Mouse (Mus musculus): ENCODE results near the gene Trmt1l.
"Not testable (repeated sequence)": the region's sequence is repeated elsewhere in the genome, so short reads cannot be mapped to it uniquely, and the experiment has no call there.

The Trmt1l gene

DNA sequence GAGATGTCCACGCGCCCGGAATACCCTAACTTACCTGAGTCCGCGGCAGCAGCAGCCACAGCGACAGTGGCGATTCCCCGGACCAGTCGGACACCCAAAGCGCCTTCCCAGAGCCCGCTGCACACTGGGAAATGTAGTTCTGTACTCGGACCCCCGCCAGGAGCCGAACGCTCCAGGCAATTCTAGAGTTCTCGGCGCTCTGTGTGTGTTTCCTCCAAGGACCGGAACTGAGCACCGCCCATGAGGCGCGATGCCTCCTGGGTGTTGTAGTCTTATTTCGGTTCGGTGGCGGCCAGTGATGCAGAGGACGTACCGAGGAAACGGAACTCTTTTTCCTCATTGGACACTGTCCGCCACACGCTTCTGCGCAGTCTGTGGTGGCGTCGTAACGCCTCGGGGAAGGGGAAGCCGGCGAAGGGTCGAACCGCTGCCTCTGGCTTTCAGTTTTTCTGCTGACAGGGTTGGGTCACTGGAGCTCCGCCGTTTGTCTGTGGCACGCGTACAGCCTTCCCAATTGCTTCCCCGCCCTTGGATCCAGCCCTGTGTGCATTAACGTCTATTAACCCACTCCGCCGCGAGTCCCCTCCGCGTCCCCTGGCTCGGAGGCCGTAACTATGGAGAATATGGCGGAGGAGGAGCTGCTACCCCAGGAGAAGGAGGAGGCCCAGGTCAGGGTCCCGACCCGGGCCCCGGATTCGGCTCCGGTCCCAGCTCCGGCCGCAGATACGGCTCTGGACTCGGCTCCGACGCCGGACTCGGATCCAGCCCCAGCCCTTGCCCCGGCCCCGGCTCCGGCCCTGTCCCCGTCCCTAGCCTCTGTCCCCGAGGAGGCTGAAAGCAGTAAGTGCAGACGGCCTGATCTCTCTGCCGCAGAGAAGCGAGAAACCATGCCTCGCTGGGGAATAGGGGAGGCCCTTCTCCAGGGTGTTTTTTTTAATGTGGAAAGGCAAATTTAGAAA, at the start of gene Trmt1l, which contains the start of gene Swt1:
TSS of gene Trmt1l (plus strand) at position 280 of the 959 bp plus-strand sequence.
TSS of gene Swt1 (minus strand) at position 193 of the 959 bp plus-strand sequence.
- peak; percentile 98 for DNase-seq (ENCODE audit: low read depth, low spot score)

DNA sequence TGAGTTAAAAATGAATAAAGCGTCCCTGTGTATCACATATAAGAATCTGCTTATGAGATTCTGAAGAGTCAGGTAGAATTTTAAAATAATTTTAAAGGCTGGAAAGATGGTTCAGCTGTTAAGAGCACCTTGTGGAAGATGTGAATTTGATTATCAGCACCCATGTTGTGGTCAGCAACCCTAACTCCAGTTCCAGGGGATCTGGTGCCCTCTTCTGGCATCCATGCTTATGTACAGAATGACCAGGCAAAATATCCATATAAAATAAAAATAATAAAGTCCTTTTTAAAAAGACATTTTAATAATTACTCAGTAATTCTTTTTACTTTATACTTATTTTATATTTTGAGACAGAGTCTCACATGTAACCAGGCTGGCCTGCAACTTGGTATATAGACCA, 38.3 kb upstream of the Trmt1l start:
- no peak for DNase-seq (ENCODE audit: low read depth, low spot score)

DNA sequence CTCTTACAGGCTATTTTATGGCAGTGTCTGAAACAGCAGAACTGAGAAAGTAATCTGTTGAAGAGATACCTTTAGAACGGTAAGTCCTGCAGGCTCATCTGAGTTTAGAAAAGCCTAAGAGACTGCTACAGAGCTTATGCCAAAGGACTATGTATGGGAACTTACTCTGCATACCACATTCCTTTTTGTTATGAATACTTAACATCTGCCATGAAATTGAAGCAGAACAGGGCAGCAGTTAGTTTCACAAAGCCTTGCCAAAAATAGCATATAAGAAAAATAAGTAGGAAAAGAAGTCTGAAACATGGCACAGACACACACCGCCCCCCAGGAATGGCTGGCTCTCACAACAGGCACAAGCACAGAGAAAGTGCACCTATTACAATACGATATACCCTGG, 18.5 kb upstream of the Trmt1l start:
- no peak for DNase-seq (ENCODE audit: low read depth, low spot score)

DNA sequence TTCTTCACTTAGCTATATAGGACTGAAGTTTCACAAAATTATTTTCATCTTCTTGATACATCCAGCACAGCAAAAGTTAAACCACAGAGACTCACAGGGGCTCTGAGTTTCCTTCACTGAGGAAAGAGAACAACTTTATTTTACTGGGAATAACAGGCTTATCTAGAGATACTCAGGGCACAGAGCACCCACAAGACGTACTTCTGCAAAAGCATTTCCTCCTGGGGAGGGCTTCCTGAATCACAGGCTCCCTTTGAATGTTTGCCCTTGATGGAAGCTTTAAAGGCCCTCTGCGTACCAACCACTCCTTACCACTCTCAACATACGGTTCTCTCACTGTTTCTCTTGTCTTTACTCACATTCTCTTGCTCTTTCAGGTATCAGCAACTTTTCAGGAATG, 6.2 kb upstream of the Trmt1l start:
- no peak for DNase-seq (ENCODE audit: low read depth, low spot score)

DNA sequence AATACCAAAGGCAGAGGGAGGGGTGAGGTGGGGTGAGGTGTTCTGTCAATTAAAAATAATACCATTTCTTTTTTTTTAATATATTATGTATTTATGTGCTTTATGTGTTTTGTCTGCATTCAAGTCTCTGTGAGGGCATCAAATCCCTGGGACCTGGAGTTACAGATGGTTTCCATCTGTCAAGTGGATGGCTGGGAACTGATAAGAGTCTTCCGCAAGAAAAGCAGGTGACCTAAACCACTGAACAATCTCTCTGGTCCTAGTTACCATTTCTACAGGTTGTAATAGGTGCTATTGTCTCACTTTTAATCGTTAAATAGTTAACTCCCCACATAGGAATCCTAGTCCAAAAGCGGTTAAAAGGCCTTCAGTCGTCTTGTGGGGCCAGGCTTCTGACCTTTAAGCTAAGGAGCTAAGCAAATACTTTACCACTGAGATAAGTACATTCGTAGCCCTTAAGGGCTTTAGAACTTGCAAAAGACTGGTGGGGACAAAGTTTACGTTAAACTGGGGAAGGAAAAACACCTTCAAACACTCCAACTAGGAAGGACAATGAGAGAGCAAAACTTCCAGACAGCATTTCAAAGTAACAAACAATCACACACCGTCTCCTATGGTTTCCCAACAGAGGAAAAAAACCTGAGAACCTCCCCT, 1.3 kb upstream of the Trmt1l start:
- no peak for DNase-seq (ENCODE audit: low read depth, low spot score)

DNA sequence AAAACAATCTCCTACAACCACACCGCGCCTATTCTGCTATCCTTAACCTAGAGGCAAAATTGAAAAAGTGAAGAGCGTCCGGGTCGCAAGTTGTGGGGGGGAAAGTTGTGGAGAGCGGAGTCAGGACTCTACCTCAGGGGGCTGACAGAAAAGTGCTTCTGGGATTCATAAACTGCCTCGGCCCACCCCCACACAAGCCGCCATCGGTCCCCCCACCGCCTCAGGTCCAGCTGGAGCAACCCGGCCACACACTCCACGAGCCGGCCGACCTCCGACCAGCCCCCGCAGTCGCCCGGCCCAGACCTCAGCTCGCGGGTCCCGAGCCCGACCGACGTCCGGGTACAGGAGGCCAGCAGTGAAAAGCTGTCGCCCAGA, 467 bp upstream of the Trmt1l start:
- no peak for DNase-seq (ENCODE audit: low read depth, low spot score)

DNA sequence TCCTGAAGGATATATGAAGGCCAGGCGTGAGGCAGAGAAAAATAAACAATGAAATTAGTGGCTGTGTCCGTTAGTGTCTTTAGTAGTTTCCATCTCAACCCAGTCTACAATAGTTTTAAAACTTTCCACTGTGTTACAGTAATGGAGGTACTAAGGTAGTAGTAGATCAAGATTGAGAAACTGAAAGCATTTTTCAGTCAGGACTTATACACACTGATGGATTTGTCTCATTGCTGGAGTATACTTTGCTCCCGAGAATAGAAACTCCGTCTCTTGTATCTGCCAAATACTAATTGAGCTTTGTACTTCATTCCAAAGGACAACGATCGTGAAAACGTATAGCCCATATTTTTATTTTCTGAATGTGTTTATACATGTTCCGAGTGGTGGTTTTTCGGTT, 974 bp downstream of the Trmt1l start:
- no peak for DNase-seq (ENCODE audit: low read depth, low spot score)

DNA sequence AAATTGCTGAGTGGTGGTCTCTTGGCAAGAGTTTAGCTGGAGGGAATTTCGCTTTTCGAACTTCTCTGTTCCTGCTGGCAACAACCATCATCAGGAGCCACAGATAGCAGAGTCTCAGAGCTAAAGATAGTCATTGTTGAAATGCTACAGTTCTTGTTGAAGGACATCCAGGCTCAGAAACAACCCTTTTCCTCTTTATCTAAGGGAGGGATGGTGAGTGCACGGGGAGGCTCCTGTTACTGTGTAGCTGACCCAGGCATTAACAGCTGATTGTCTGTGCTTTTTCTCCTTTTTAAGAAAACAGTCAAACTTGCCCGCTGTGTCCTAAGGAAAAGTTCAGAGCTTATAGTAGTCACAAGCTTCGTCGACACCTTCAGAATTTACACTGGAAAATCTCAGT, 7.1 kb downstream of the Trmt1l start:
- no peak for DNase-seq (ENCODE audit: low read depth, low spot score)

DNA sequence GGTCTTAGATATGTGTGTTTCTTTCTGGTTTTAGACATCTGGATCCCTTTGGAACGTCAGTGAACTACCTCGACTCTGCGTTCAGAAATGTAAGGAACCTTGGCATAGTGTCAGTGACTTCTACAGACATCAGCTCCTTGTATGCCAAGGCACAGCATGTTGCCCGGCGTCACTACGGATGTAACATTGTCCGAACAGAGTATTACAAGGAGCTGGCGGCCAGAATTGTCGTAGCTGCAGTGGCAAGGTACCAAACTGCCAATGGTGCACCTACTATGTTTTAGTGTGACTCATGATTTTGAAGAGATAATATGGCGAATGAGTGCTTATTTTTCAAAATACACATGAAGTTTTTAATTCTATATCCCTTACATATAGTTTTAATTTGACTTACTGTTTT, 21.5 kb downstream of the Trmt1l start:
- DNase-seq (ENCODE audit: low read depth, low spot score), result no peak

DNA sequence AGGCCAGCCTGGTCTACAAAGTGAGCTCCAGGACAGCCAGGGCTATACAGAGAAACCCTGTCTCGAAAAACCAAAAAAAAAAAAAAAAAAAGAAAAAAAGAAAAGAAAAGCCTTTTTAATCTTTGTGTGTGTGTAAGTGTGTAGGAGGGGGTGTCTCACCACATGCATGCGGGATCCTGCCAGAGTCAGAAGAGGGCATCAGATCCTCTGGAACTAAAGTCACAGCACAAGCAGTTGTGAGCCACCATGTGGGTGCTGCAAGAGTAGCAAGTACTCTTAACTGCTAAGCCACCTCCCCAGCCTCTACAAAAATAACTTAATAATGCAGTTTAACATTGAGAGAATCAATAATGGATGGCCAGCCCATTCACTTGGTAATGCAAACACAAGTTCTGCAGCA, 22.5 kb downstream of the Trmt1l start:
- no peak for DNase-seq (ENCODE audit: low read depth, low spot score)

DNA sequence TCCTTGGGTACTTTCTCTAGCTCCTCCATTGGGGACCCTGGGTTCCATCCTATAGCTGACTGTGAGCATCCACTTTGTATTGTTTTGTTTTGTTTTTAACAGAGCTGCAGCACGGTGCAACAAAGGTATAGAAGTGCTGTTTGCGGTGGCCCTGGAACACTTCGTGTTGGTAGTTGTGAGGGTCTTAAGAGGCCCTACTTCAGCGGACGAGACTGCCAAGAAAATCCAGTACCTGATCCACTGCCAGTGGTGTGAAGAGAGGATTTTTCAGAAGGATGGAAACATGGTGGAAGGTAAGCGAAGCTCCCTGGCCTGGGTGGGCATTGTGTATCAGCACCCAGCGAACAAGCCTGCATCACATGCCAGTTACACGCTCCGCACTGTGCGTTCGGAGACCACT, 23.6 kb downstream of the Trmt1l start:
- DNase-seq (ENCODE audit: low read depth, low spot score), result no peak

DNA sequence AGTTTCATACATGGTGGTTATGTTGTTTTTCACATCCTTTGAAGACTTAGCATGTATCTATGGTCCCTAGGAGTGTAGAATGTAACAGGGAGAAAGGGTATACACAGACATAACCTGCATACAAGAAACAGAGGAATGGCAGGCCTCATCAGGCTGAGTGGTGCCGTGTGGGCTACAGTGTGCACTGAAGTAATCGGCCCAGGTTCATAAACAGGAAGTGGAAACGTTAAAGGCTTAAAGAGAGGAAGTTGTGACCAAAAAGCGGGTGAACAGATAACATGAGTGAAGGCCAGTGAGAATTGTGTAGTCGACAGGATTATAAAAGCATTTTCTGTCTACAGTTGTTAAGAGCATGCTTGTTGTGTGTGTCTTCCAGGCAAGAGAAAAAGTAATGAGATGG, 28.7 kb downstream of the Trmt1l start:
- DNase-seq (ENCODE audit: low read depth, low spot score), result no peak

DNA sequence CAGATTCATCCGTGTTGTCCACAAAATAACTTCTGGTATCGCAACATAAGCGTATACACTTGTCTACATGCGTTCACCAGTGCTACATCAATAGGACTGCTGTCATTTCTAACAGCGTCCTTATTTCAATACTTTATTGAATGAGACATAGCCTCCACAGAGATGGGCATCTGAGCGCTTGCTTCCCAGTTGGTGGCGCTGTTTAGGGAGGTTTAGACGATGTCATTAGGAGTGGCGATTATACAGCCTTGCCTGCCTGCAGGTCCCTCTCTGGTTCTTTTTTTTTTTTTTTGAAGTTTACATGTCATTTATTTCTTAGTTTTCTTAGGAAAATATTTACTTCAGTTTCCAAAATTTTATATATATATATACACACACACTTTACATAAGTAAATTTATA, 32.9 kb downstream of the Trmt1l start:
- DNase-seq (ENCODE audit: low read depth, low spot score), result no peak

DNA sequence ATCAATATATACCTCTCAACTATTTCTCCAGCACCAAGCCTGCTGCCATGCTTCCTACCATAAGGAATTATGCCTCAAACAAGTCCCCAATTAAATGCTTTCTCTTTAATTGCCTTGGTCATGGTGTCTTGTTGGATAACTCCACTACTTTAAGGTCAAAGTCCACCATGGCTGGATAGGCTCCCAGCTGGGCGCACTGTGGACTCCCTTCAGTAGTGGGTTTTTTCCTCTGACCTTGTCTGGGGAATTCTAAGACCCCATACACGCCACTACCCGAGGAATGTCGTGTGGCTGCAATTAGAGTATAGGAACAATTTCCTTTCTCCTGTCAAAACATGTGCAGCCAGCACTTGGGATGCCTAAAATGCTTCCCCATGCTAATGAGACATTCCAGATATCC, 36.6 kb downstream of the Trmt1l start:
- no peak for DNase-seq (ENCODE audit: low read depth, low spot score)

DNA sequence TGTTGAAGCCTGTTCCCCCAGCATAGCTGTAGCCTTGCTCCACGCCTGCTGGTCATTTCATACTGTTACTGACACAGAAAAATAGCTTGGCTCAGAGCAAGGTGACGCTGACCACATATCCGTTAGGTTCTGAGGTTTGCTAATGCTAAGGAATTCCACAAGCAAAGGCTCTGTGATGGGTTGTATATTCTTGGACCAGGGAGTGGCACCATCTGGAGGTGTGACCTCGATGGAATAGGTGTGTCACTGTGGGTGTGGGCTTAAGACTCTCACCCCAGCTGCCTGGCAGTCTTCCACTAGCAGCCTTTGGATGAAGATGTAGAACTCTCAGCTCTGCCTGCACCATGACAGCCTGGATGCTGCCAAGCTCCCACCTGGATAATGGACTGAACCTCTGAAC, 38.2 kb downstream of the Trmt1l start:
- DNase-seq (ENCODE audit: low read depth, low spot score), result no peak

DNA sequence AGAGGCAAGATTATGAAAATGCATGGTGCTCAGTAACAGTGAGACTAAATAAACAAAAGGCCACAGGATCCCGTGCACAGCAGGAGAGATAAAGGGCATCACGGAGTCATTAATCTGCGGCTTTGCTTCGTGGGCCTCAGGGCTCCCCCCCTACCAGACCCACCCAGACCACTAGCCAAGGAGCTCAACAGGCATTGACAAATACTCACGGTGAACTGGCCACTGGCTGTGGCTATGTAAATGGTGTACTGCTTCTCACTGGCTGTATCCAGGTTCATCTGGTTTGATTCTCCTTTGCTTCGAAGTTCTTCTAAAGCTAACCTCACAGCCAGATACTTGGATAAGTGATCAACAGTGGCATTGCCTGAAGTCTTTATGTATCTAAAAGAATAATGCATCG, 43.1 kb downstream of the Trmt1l start:
- DNase-seq (ENCODE audit: low read depth, low spot score), result no peak

DNA sequence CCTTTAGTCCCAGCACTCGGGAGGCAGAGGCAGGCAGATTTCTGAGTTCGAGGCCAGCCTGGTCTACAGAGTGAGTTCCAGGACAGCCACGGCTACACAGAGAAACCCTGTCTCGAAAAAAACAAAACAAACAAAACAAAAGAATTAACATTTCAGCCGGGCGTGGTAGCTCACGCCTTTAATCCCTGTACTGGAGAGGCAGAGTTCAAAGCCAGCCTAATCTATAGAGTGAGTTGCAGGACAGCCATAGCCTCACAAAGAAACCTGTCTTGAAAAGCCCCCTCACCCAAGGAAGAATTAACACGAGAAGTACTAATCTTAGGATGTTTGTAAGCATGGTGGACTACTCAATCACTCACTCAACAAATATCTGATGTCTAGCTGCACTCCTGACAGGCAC, 44.0 kb downstream of the Trmt1l start:
- not testable (repeated sequence) for DNase-seq (ENCODE audit: low read depth, low spot score)

DNA sequence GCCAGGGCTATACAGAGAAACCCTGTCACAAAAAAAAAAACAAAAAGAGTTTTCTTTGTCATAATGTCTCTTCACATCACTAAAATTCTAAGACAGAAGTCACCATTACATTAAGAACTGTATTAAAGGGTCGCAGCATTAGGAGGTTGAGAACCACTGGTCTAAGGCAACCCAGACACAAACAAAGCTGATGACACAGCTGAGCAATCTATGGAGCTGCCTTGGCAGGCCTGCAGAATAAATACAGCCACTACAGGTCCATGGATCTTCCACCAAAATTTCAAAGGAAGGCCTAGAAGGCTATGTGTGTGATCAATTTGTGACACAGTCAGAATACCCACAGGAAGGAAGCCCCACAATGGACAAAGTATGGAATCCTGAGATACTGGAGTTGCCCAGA, 54.2 kb downstream of the Trmt1l start:
- DNase-seq (ENCODE audit: low read depth, low spot score), result no peak

DNA sequence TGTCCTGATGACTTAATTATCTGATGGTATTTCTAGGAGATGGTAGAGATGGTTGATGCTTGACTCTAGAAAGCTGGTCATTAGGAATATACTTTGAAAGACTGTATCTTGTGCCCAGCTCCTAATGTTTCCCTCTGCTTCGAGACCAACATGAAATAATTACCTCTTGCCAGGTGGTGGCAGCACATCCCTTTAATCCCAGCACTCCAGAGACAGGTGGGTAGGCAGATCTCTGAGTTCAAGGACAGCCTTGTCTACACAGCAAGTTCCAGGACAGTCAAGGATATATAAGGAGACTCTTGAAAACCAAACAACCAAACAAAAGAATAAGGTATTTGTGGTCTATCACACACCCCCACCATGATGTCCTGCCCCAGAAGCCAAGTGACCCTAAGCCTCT, 55.2 kb downstream of the Trmt1l start:
- no peak for DNase-seq (ENCODE audit: low read depth, low spot score)

DNA sequence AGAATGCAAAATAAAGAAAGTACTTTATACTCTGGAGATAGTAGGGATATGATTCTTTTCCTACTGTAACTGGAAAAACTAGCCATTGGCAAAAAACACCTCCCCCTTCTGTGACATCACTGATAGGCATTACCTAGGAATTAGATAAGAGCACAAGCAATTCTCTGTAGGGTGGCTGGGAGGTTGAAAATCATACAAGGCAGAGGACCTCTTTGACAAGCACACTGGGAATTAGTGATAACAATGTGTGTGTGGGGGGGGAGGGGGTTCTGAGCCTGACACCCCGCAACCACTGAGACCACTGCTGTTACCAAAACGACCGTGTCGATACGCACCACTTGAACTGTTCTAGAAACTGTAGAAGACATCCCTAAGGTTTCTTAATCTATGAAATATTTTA, 56.4 kb downstream of the Trmt1l start:
- no peak for DNase-seq (ENCODE audit: low read depth, low spot score)

DNA sequence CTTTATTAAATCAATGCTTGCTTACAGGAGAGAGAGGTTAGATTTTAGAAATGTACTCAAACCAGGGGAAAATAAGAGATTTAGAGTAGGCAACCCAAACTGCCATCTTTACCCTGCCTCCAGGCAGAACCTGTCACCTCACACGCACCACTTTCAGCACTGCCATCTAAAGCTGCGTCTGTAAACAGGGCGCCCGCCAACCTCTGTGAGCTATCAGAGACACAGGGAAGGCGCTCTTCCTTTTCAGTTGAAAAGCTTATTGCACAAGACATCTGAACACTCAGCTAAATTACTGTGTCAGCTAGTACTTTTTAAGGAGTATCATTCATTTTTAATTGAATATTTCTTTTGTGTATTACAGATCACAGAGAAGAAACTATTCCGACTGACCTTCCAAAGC, 61.5 kb downstream of the Trmt1l start:
- no peak for DNase-seq (ENCODE audit: low read depth, low spot score)

DNA sequence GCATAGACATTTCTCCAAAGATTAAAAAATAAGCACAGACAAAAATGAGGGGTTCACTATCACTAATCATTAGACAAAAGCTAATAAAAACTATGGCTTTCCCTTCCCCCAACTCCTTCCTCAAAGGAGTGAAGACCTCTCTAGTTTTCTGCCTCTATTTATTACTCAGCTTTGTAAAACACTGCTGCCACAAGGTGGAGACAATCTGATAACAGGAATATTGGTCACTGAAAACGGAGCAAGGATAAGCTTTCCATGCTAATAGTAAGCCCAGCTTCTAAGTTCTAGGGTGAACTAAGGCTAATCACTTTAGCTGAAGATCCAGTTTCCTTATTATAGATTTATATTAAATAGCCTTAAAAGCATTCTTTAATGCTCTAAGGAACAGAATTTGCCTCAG, 64.1 kb downstream of the Trmt1l start:
- no peak for DNase-seq (ENCODE audit: low read depth, low spot score)

DNA sequence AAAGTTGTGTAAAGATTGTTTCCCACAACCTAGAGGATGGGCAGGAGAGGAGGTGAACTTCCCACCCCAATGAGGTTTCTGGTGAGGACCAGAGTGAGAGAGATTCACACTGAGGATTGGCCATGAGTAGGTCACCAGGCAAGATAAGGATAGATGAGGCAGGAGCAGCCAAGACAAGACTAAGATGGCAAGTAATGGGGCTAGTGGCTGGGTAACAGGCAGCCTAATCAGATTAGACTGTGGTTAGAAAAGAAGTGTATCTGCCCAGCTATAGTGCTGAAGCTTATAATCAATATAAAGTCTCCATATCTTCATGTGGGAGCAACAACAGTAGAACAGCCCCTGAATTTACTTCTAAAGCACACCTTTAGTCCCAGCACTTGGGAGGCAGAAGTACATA, 65.5 kb downstream of the Trmt1l start:
- DNase-seq (ENCODE audit: low read depth, low spot score), result no peak

All from brain, embryonic 18.5 days (tissue).